Mouse (Mus musculus) lung, adult 2 months (tissue): ENCODE results near the gene Tgfb1. TPM values are rescaled to one million over a fixed set of nuclear protein-coding genes. Genes with fewer than 3 reads are reported as not detected.

Source experiments
- DNase-seq: peaks from one replicate; pipeline ENCODE4 v3.0.0; 2022
- H3K4me1 ChIP-seq: fragments of 200-500 bp; 2 replicates; pipeline ENCODE4 v1.6.1; 2011; ENCODE audit warnings: low read length; ENCODE audit not compliant: control insufficient read depth, insufficient read depth
- H3K4me3 ChIP-seq: fragments of 200-500 bp; replicated peaks from 2 replicates; pipeline ENCODE3; 2011; ENCODE audit warnings: low read depth, mild to moderate bottlenecking, control low read depth, low read length; ENCODE audit errors: extremely low read depth
- CTCF ChIP-seq: fragments of 200-500 bp; IDR thresholded peaks from 2 replicates; pipeline ENCODE4 v1.5.1; 2011; ENCODE audit warnings: mild to moderate bottlenecking, low read length, control low read depth; ENCODE audit not compliant: insufficient read depth
- POLR2A ChIP-seq: fragments of 200-500 bp; IDR thresholded peaks from 2 replicates; pipeline ENCODE4 v1.6.1; 2011; ENCODE audit warnings: low read depth, mild to moderate bottlenecking, control low read depth, low read length, borderline replicate concordance; ENCODE audit errors: extremely low read depth
- WGBS: fragments of 180-500 bp; shearing (Covaris S2); methylation state at CpG from one replicate; pipeline ENCODE4 v1.1.7; 2018; 5-methylcytosine and 5-hydroxymethylcytosine counted together
- polyA plus RNA-seq: library from polyadenylated mRNA; depleted of rRNA; stranded (reverse); fragments of >200 nt; gene quantifications from 2 replicates; pipeline ENCODE4 v1.2.3, GENCODE M21; 2012

Tgfb1 gene
- polyA plus RNA-seq, 1 experiment, result 68.3 TPM

- TF ChIP-seq POLR2A (no peak), CTCF (no peak)
- H3K4me1 ChIP-seq, result no peaks in the 10 kb centered on the region; the same call in 1 of the 2 replicates
- H3K4me3 ChIP-seq, result no peak overlapping the region
- DNase-seq, result no peak
- WGBS, result 77% methylated on average over 19 of the region's 19 CpGs
Observed at GRCm38 (mm10) chr7:25725886-25726285, 39.1 kb downstream of the Tgfb1 start.

GRCm38 (mm10) chr7:25727800-25728199 is 41.0 kb downstream of the Tgfb1 start:
- no peak overlapping the region for H3K4me3 ChIP-seq
- DNase-seq, result no peak
- TF ChIP-seq CTCF, result no peak
- TF ChIP-seq POLR2A, result no peak
- H3K4me1 ChIP-seq, result no peaks in the 10 kb centered on the region; the same call in 1 of the 2 replicates
- 78% methylated on average over 5 of the region's 5 CpGs for WGBS

GRCm38 (mm10) chr7:25729396-25729795 is 42.6 kb downstream of the Tgfb1 start:
- WGBS, result 14% methylated on average over 2 of the region's 2 CpGs
- Histone ChIP-seq H3K4me1 (no peaks in the 10 kb centered on the region; the same call in 1 of the 2 replicates), H3K4me3 (no peak overlapping the region)
- TF ChIP-seq CTCF (no peak), POLR2A (no peak)
- DNase-seq, result no peak

- no peaks in the 10 kb centered on the region; the same call in 1 of the 2 replicates for H3K4me1 ChIP-seq
- TF ChIP-seq POLR2A (no peak), CTCF (no peak)
- DNase-seq, result no peak
- no peak overlapping the region for H3K4me3 ChIP-seq
- 67% methylated on average over 2 of the region's 2 CpGs for WGBS
Observed at GRCm38 (mm10) chr7:25729862-25730261, 43.1 kb downstream of the Tgfb1 start.

DNA sequence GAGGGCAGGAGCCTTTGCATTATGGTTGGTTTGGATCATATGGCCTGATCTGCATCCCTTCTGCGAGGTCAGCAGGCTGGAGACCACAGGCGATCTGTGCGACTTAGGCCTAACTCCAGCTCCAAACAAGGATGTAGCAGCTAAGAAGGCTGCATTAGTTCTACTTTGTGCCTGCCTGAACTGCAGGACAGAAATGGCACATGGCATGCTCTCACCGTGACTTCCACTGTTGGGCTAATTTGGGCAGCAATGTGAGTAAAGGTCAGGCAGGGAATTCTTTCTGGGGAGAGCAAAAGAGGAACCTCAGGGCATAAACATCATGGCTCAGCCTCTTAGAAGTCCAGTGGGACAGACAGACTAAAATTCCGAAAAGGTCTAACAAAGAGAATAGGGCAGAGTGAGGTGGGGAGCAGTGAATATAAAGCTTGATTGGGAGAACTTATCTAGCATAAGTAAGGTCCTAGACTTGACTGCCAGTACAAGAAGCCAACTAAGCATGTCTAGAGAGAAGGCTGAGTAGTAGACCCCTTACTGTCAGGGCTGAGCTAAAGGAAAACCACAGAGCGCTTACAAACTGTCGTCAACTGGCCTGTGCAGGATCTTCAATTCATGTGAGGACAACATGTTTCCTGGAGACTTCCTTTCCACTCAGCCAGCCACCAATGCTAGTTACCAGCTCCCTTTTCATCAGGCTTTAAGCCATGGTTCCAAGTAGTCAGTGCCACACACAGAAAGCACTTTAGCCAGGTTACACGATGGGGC is 44.7 kb downstream of the Tgfb1 start:
- WGBS, result 81% methylated on average over 8 of the region's 8 CpGs
- TF ChIP-seq POLR2A, result no peak
- no peak for TF ChIP-seq CTCF
- no peak overlapping the region for H3K4me3 ChIP-seq
- H3K4me1 ChIP-seq, result no peaks in the 10 kb centered on the region; the same call in 1 of the 2 replicates
- no peak for DNase-seq

DNA sequence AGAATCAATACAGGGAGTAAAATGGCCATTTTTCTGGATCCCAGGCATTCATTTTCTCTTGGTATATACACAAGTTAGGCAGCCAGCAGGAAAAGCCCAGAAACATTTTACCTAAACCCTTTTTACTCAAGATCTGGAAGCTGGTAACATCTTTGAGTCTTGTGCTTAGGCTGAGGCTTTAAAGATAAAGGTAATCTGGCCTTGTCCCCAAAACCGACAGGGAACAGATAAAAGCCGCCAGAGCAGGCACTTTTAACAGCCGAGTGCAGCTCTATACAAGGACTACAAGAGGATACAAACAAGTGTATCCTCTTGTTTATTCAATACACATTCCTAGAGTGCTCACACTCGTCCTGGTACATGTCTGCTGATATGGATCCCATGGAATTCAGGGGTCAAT is 48.2 kb downstream of the Tgfb1 start:
- no peak overlapping the region for H3K4me3 ChIP-seq
- 42% methylated on average over 4 of the region's 4 CpGs for WGBS
- no peaks in the 10 kb centered on the region for H3K4me1 ChIP-seq
- TF ChIP-seq POLR2A (no peak), CTCF (no peak)
- no peak for DNase-seq

GRCm38 (mm10) chr7:25736920-25737319 is 50.1 kb downstream of the Tgfb1 start:
- Histone ChIP-seq H3K4me3 (no peak overlapping the region), H3K4me1 (no peaks in the 10 kb centered on the region)
- DNase-seq, result no peak
- TF ChIP-seq CTCF (0 out of 2 replicates have a peak, but pooled peaks have one; percentile 18), POLR2A (no peak)
- 97% methylated on average over 2 of the region's 2 CpGs for WGBS

DNA sequence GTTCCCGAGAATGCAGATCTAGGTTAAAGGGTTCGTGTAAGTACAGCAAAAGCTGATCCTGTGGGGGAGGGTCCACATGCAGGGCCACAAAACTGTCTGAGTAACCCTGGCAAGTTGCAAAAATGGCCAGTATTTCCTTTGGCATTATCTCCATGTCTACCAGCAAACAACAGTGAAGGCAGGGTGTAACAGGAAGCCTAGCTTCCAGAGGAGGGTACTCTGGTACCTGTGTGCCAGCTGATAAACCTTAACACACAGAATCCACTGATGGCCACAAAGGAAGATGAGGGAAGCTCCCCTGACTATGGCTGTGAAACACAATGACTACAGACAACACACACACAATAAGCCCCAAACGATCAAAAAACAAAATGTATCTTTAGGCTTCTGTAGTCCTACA is 51.5 kb downstream of the Tgfb1 start:
- no peak for DNase-seq
- Histone ChIP-seq H3K4me1 (no peaks in the 10 kb centered on the region), H3K4me3 (no peak overlapping the region)
- TF ChIP-seq POLR2A (no peak), CTCF (no peak)
- 76% methylated on average over 3 of the region's 3 CpGs for WGBS

DNA sequence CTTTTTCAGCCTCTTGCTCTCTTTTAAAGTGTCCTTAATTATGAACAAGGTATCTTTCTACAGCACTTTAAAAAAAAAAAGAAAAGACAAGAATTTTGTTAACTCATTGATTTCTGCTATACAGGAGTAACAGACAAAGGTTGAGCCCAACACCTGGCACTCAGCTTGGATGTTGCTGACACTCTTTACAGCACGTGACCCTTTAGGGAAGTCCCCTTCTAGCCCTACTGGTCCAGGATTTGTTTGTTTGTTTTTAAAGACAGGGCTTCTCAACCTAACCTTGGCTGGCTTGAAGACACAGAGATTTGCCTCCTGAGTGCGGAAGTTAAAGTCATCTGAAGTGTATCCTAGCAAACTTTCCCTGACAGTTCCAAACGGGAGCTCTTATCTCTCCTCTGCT is 60.0 kb downstream of the Tgfb1 start:
- Histone ChIP-seq H3K4me3 (no peak overlapping the region), H3K4me1 (peaks cover 2% of the 10 kb centered on the region)
- WGBS, result 42% methylated on average over 3 of the region's 3 CpGs
- no peak for DNase-seq
- no peak for TF ChIP-seq CTCF
- no peak for TF ChIP-seq POLR2A

- H3K4me3 ChIP-seq, result no peak overlapping the region
- TF ChIP-seq POLR2A (no peak), CTCF (no peak)
Observed at GRCm38 (mm10) chr7:25753076-25753475, 66.3 kb downstream of the Tgfb1 start.

More at GRCm38 (mm10) chr7:25753076-25753475, 66.3 kb downstream of the Tgfb1 start:
- peaks cover 11% of the 10 kb centered on the region; the same call in 1 of the 2 replicates for H3K4me1 ChIP-seq
- DNase-seq, result no peak
